Mouse (Mus musculus): Measurements from ENCODE around the gene Chdh.

Gene Chdh

DNA sequence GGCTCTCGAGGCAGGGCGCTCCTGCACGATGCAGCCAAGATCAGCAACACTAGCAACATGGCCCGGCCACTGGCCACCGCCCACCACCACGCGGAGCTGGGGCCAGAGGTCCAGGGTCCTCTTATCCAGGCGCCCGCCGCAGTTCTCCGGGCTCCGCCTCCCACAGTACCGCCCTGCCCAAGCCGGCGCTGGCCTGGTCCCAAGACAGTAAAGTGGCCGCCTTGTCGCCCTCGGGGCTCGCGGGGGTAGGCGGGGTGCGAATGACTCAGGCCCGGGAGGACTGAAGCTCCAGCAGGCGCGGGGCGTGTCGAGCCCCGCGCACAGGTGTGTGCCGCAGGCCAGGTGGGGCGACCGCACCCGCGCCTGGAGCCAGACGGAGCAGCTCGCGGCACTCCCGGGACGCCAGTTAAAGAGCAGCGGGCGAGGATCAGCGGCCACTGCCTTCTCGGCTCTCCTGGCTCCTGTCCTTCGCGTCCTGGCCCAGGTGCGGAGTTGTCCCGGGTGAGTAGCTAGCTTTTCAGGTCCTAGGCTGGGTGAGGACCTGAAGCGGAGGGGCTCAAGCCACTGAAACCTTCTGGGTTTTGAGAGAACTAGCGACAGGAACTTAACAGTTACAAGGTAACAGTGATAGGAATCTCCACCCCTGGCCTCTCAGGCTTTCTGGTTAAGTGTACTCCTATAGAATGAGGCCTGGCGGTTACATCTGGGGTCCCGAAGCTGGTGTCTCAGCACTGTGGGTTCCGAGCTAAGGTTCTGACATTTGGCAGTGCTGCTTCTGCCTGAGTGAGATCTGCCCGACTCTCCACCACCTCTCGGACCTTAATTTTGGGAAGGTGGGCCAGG is at the start of gene Chdh, which contains the start of gene Il17rb:
TSS of gene Chdh (plus strand) at position 291 of the 843 bp plus-strand sequence.
TSS of gene Il17rb (minus strand) at position 164 of the 843 bp plus-strand sequence.
- peak; percentile 91 to 93 for DNase-seq

DNA sequence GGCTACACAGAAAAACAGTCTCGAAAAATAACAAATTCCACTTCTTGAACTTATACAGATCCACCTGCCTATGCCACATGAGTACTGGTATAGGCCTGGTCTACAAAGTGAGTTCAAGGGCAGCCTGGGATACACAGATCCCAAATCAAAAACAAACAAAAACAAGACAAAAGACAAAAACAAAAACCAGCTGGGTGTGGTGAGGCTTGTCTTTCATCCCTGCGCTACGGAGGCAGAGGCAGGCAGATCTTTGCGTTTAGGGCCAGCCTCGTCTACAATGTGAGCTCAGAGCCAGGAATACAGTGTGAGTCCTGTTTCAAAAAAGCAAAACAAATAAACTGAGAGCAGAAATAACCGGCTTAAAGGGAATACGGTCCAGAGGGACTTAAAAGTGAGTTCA is 41.2 kb upstream of the Chdh start:
- DNase-seq = no peak

DNA sequence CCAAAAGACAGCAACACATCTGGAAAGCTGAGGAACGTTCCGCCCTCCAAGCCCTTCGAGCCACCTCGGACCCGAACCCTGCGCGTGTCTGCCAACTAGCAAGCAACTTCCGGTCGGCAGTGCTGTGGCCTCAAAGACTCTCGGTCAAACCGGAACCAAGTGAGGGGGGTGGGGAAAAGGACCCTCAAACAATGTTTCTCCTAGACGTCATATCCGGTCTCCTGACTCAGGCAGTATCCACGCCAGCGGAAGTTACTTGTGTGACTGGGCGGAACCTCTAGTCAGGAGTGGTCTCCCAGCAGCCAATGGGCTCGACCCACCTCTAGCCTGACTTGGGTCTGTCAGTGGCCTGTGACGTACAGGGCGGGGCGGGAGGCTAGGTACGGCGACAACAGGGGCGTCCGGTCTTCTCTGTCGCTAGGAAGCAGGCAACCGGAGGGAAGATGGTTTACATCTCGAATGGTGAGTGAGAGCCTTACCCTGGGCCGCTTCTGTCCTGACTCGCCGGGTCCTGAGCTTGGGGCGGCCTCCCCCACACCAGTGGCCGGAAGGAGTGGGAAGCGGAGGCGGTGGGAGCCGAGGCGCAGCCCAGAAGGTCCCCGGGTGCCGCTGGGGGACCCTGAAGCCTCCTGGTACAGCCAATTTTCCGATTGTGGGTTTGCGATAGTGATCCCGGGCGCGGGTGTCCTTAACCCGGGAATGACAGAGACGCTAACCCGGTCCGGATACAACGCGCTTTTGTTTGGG is 40.6 kb upstream of the Chdh start, which contains the start of gene Selenok:
TSS of gene Selenok (plus strand) at position 234 of the 747 bp plus-strand sequence.
- peak; percentile 95 to 99 for DNase-seq

DNA sequence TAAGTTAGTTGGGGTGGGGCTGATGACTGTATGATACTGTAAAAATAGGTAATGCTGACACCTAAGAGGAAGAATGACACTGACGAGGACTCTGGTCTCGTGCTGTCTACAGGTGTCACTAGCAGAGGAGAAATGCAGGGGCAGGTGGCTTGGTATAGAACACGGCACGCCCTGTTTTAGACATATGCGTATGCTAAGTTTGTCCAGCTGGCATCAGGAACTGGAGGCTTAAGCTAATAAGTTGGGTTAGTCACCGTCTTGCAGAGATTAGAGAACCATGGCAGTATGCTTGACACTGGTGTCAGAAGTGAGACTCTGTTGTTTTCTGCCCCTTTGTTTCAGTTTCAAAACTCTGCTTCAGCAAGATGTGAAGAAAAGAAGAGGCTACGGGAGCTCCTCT is 37.4 kb upstream of the Chdh start:
- no peak for DNase-seq

DNA sequence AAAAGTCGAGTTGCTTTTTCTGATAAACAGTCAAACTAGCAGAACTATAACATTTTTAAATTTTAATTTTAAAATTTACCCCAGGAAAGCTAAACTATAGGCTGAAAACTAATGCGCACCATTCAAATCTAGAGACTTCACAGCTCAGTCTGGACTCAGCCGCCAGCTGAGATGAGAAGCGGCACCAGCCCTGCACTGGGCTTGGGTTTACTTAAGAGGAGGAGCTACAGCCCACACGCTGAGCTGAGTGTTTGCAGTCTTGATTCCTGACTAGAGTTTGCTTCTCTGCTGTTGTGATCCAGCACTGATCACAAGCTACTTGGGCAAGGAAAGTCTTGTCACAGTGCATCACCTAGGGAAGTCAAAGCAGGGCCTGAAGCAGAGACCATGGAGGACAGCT is 36.8 kb upstream of the Chdh start:
- DNase-seq = no peak

DNA sequence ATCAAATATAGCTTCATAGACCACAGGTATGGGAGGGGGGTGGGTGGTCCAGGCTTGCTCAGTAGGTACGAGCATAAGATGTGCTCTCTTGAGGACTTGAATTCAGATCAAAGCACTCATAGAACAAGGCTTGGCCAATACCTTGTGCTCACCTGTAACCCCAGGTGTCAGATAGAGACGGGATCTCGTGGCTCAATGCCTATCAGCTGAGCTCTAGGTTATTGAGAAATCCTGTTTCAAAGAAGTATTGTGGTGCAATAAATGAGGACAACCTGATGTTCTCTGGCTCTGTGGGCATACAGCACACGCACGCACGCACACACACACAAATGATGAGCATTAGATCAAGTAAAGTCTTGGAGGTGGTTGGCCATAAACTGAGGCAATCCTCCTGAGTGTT is 31.9 kb upstream of the Chdh start:
- DNase-seq = no peak

DNA sequence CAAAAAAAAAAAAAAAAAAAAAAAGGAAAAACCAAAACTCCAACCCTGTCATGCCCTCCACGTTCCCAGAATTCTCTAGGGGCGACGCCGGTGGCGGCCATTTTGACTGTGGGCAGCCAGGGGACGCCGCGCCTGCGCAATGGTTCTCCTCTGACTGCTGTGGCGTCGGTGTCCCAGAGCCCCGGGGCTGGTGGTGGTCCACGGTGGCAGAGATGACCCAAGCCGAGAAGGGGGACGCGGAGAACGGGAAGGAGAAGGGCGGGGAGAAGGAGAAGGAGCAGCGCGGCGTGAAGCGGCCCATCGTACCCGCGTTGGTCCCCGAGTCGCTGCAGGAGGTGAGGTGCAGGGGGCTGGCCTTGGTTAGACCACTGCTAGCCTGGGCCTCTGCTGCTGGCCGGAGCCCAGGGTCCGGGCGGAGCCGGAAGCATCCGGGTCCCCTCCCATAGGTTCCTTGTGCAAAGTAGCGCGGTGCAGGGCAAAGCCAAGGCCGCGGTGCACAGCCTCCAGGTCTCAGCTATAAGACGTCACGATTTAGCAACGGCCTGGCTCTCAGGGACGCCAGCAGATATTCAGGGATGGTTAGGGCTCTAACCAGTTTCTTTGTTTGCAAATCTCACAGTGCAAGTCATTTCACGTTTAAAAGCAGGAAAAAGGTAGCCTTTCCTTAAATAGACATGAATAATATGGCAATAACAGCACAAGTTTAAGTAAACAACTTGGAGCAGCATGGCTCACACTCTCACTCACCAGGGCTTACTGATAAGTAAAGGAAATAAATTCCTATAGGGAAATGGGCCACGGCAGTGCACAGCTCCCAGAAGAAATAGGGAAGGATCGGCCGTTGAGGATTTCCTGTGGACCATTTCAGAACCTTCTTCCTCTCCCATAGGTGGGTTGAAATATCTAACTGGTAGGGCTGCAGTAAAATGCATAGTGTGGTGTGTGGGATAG is 30.3 kb upstream of the Chdh start, which contains the start of gene Actr8:
TSS of gene Actr8 (plus strand) at position 84 of the 951 bp plus-strand sequence.
- peak; percentile 92 to 96 for DNase-seq

DNA sequence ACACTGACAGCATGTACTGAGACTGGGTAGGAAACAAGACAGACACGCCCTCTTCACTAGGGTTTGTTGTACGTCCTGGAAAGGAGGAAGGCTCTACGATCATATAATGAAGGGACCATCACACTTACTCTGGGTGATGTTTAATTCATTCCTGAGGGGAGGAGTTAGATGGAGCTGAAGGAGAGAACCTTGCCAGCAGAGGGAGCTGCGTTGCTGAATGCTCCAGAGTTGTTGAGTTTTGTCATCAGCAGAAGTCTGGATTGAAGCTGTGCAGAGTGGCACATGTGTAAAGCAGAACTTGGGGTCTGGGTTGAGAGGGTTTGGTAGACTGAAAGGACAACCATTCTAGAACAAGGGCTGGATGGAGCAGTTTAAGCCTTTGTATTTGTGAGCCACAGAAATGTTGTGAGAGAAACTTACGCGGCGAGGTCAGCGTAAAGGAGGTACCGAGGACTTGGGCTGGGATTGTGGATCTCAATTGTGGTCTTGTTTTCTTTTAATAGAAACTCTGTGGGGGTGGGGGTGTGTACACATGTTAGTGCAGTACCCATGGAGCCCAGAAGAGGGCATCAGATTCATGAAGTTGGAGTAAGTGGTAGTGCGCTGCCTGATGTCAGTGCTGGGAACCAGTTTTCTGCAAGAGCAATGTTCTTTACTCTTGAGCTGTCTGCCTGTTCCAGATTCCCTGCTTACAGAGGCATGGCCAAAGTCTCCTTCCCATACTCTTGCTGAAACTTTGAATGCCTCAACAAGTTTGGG is 28.2 kb upstream of the Chdh start:
- peak; percentile 54 to 78 for DNase-seq

DNA sequence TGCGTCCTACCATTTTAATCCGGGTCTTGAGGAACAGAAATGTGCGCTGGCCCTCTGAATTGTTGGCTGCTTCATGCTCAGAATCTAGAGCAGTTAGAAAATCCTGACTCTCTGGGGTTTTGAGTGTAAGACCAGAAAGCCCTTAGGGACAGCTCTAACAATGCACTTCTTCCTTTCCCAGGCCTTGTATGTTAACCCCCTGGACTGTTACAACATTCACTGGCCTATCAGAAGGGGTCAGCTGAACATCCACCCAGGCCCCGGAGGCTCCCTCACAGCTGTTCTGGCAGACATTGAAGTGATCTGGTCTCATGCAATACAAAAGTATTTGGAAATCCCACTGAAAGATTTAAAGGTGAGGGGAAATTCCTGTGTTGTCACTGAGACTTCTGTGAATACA is 22.7 kb upstream of the Chdh start:
- DNase-seq = no peak

DNA sequence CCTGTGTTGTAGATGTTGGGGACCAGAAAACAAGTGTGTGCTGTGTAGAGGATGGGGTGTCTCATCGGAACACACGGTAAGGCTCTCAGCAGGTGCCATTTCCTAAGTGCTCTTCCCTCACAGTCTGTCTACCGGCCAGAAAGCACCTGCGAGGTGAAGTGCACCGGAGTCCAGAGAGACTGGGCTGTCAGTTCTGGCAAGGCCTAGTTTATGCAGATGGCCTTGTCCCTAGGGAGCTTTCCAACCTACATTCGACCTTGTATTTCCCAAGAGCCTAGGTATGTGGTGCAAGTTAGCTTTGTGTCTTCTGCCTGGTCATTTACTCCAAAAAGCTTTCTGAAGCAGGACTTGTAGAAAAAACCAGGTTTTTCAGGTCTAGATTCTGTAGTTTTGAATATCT is 21.5 kb upstream of the Chdh start:
- no peak for DNase-seq

DNA sequence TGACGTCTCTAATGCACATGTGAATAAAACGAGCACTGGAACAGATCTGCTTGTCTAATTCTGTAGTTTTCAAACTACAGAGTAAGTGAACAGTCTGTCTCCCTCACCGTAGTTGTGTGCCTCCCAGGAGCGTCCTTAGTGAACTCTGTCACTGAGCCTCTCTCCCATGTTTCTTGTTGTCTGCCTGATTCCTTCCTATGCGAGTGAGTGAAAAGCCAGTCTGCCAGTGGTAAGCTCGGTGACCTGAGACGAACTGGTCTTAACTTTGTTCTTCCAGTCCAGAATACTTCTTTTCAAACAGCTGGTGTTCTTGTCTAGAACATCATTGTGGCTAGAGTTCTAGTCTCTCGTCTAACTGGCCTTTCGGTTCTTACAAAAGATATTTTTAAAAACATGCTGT is 21.1 kb upstream of the Chdh start:
- DNase-seq = peak; percentile 41 to 48

DNA sequence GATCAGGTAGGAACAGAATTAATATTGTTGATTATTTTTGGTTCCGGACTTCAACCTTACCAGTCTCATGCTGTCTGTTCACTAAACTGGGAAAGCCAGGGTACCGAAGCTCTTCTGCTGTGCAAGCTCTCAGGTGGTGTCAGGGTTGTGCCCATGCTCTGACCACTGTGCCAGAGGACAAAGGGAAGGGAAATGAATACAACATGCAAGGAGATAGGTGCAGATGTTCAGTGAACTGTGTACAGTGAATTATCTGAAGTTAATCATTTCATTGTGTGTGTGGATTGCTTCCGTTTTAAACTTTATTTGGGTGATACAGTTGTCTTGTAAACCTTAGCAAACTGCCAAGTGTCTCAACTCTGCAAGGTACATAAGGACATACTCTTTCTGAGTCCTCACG is 20.5 kb upstream of the Chdh start:
- DNase-seq = peak in 1 of 2 experiments; percentile 43

DNA sequence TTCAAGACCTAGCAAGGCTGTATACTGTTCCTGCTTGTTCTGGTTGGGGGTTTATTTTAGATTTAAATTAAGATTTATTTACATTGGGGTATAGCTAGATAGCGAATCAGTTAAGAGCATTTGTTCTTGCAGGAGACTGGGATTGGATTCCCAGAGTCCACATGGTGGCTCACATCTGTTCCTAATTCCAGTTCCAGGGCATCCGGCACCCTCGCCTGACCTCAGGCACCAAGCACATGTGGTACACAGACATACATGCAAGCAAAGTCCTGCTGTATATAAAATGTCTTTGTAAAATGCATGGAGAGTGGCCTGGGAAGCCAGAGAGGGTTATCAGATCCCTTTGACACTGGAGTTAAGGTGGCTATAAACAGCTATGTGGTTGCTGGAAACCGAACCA is 13.8 kb upstream of the Chdh start:
- DNase-seq = no peak

DNA sequence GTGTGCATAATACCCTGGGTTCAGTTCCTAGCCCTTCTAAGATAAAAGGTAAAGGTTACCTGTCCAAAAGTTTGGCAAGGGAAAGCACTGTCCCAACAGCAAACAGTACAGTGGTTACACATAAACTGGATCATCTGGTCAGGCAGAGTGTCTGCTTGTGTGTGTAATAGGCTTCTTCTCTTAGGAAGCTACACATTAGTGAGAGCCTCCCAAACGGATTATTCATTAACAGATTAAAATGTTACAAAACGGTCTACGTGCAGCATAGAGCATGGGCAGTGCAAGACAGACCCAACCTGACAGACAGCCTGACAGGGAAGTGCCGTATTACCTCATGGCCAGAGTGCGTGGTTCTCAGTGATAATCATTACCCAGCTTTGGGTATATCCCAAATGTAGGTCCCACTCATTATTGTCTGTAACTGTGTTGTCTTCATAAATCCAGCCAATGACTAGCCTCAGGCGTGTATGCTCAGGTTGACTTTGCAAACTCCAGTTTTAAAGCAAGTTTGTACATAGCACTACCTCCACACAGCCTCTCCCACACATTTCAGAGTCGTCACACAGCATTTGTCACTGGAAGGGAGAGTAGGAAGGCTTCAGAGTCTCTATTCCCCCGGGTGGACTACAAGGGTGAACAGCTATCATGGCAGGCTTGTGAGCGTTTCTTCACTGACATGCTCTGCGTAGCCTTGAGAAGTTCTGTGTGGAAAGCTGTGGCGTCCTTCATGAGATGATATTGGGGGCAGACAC is 12.6 kb upstream of the Chdh start:
- DNase-seq = peak; percentile 55 to 87

DNA sequence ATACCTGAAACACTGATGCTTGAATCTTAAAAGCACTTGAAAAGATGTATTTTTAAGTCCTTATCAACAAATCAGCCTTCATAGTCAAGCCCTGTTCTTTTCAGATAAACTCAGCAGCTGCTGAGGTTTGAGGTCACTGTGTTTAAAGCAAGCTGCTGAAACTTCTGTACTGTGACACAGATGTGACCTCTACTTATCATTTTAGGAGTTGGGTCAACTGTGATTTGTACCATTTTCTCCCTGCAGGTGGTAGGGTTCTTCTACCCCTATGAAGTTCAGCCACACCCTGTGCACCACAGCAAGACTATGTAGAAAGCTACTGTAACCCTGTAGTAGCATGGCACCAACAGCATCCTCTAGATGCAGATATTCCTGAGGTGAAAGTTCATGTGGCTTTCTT is 11.5 kb upstream of the Chdh start:
- no peak for DNase-seq

DNA sequence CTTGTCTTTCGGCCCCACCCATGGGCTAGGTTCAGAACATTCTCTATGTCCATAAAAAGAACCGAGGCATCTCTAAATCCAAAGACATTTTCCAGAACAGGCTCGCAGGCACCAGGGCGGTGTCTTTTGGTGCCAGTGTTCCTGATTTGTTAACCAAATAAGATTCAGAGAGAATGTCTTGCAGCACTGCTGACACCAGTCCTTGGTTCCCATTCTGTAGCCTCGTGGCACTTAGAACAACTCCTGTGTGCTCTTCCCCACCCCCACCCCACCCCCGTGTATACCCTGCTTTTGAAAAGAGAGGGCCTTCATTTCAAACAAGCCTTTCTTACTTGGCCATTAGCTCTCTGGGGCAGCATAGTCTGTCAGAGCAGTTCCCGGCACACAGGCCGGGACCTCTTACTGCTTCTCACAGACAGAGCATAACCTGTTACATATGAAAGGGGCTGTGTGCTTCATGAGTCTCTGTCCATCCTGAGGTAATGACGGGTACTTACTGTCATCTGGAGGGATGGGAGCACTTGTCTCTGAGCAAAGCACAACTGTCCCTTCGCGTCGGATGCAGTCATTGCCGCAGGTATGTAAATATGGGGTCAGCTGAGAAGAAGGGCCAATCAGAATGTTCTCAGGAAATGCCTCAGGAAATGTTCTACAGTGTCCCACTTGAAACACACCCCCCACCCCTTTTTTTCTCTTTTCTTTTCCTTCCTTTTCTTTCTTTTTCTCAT is 9.9 kb upstream of the Chdh start:
- DNase-seq = no peak

DNA sequence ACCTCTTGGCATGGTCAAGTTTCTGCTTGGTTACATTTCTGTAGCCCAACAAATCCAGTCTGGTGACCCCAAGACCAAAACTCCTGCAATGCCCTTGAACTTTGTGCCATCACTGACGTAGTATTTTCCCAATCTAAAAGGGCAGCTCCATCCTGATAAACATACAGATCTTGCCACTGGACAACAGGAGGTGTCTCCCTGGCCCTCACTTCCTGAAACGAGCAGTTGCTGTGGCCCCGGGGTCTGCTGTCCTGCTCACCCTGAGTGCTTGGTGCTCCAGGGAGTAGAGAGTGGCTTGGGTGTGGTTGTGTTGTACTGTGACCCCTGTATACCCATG is 9.4 kb upstream of the Chdh start:
- no peak for DNase-seq

DNA sequence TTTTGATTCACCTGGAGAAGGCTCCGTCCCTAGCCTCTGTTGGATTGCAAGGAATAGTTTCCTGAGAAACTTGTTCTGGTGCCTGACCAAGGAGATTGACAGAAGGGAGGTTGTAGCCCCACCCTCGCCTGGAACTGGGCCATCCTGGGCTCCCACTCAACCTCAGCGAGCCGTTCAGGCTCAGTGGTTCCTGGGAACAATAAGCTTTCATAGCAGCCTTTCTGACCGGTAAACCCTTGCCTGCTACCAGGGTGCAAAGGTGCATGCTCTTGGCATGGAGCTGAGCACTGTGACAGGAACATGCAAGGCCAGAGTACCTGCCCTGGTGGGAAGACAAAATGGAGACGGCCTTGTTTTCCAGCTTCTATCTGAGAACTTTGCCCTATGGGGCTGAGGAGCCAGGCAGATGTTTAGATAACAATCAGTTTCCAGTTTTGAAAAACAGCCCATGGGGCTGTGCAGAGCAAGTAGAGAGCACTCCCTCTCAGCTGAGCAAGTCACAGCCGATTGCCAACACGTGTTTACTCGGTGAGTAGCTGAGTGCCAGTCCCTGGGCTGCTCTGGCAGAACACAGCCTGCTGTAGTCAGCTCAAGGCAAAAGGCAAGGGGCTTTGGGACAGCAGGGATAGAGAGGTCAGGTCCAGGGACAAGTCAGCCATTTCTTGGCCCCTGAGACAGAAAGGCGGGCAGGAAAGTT is 1.2 kb downstream of the Chdh start:
- peak; percentile 94 to 96 for DNase-seq

DNA sequence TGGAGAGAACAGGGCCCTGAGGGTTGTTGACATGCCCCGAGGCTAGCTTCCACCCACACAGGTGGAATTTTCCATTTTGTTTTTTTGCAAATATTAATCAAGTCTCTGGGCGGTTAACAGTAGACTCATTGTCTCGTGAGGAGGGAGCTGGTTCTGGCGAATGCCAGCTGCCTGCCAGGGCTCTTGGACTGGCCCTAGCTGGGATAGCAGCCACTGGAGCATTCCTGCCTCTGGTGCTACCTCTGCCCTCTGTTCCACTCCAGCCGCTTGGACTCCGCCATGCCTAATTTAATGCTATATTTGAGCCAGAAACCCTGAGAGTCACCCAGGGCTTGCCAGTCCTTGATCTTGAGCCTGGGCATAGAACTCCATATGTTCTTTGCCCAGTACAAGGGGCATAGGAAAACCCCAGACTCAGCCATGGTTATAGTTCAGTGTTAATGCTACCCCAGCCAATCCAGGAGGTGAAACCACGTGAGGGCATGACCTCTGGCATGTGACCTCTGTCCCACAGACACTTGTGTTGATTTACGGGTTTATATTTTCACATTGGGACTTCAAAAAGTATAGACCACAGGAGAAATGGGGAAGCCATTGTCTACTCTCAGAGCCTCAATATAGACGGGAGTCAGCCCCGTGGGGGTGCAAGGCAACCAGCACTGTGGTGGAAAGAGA is 3.2 kb downstream of the Chdh start:
- DNase-seq = peak; percentile 83 to 91
